Mouse (Mus musculus) liver, postnatal 0 days (tissue): Measurements from ENCODE around the gene Vmn1r55.

Experiments
- CTCF ChIP-seq: sonication (generic); IDR thresholded peaks from 2 replicates; pipeline ENCODE4 v1.5.1; 2016; ENCODE audit warnings: antibody characterized with exemption, low read depth
- EP300 ChIP-seq: IDR thresholded peaks from 2 replicates; pipeline ENCODE4 v1.6.1; 2016; ENCODE audit warnings: antibody characterized with exemption, low read depth, mild to moderate bottlenecking

DNA sequence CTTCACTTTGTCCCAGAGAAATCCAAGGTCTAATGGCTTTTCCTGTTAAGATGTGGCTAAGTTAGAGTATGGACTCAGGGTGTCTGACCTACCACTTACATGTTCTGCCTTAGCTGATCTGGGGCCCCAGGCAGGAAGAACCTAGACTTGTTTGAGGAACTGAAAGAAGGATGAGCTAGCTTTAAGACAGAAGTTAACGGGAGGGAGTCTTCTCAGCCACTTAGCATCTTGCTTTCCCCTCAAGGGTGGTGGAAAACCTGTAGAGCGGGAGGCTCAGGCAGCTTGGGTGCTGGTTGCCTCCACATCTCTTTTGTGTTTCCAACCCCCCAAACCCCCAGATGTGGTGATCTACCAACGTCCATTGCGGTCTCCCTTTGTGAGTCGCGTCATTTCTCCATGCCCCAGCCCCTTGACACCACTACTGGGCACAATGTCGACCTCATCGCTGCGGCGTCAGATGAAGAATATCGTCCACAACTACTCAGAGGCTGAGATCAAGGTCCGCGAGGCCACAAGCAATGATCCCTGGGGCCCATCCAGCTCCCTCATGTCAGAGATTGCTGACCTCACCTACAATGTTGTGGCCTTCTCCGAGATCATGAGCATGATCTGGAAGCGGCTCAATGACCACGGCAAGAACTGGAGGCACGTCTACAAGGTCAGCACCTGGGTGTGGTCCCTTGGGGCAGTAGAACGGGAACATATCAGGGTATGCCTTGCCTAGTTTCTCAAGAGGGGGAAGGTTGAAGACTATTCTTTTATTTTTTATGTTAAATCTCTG is 66.0 kb downstream of the Vmn1r55 start:
- TF ChIP-seq CTCF, result no peak
- TF ChIP-seq EP300, result no peak
